ENCODE assay signal across 8 mouse cellular contexts in the genomic region with DNA sequence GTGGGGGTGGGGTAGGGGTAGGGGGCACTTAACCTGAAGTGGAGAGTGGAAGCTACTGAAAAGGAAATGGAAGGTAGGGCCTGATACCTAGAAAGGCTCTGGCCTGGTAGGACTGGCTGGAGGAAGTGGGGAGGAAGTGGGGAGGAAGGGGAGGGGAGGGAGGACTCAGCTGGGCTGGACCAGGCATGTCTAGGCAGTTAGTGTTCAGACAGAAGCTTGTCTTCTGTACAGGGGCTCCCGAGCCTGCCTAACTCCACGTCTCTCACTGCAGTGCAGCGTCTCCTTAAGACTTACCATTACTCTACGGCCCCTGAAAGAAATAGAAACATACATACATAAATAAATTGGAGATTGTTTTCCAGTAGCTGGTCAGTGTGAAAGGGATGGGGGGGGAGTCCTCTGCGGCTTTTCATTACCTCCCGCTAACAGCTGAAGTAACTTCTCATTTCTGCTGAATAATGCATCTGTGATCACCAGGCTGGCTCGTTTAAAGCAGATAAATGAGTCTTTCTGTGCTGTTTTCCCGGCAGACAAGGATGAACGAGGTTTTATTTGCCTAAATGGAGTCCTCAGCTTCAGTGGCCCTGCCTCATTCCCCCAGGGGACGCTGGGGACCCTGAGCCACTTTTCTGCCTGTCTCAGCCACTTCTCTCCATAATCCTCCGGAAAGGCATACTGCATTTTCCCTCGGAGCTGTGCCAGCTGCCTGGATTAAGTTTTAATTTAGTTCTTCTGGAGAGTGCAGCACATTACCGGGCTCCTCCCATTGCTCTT. TPM values are rescaled to one million over a fixed set of nuclear protein-coding genes. Genes with fewer than 3 reads are reported as not detected.
DNase-seq lines count a peak whose midpoint lies in the region; ATAC-seq and TF ChIP-seq lines count a peak whose summit lies in the region.

No protein-coding gene starts in this region.

- peak; percentile 48 for DNase-seq in embryo, embryonic 10.5 days (ENCODE audit: low spot score)
- DNase-seq in embryo, embryonic 9.5 days (ENCODE audit: extremely low spot score): no peak
- DNase-seq in liver, embryonic 13.5 days: no peak
- no peak for DNase-seq in stomach, postnatal 0 days (ENCODE audit: low spot score)
- DNase-seq in cerebellum, adult 11 months: no peak
- no peak for DNase-seq in urinary bladder, postnatal 36 days (ENCODE audit: low spot score in 2 of 2)

- no peak overlapping the region; the same call in 1 of the 2 replicates for H3K4me2 ChIP-seq in hindbrain, embryonic 12.5 days (replicated peaks)
- peak overlapping the region; percentile 30 for H3K4me2 ChIP-seq in liver, embryonic 13.5 days
- peak overlapping the region; percentile 38; the same call in 1 of the 2 replicates for H3K4me2 ChIP-seq in stomach, postnatal 0 days (replicated peaks; ENCODE audit: low read depth)

- peak overlapping the region; percentile 46 for H3K9ac ChIP-seq in ES-Bruce4 (ENCODE audit: low read depth, poor library complexity, severe bottlenecking)
- H3K9ac ChIP-seq in hindbrain, embryonic 12.5 days: no peak overlapping the region
- H3K9ac ChIP-seq in liver, embryonic 13.5 days: no peak overlapping the region
- no peak overlapping the region for H3K9ac ChIP-seq in stomach, postnatal 0 days (ENCODE audit: low read length)

- WGBS in hindbrain, embryonic 12.5 days: 27% methylated on average over 13 of the region's 13 CpGs
- WGBS in liver, embryonic 13.5 days (ENCODE audit: insufficient replicate concordance): 11% methylated on average over 13 of the region's 13 CpGs
- 23% methylated on average over 13 of the region's 13 CpGs for WGBS in stomach, postnatal 0 days

- no peak for TF ChIP-seq CTCF in ES-Bruce4 (IDR thresholded peaks at IDR 0.05; ENCODE audit: low read depth, low read length)
- TF ChIP-seq CTCF in stomach, postnatal 0 days (IDR thresholded peaks at IDR 0.05; ENCODE audit: low read depth): no peak

- 0 out of 2 replicates have a peak, but pooled peaks have one; percentile 25 for TF ChIP-seq EP300 in ES-Bruce4 (IDR thresholded peaks at IDR 0.05; ENCODE audit: insufficient read depth, low read depth, low read length)
- no peak for TF ChIP-seq EP300 in stomach, postnatal 0 days (optimal IDR thresholded peaks at IDR 0.05)

- TF ChIP-seq POLR2A in ES-Bruce4 (IDR thresholded peaks at IDR 0.05; ENCODE audit: insufficient read depth, low read length): no peak

- H3K36me3 ChIP-seq in ES-Bruce4 (ENCODE audit: control insufficient read depth, insufficient read depth, low read length, poor library complexity, severe bottlenecking): no peaks in the 10 kb centered on the region
- no peaks in the 10 kb centered on the region for H3K36me3 ChIP-seq in hindbrain, embryonic 12.5 days
- H3K36me3 ChIP-seq in liver, embryonic 13.5 days: no peaks in the 10 kb centered on the region
- H3K36me3 ChIP-seq in stomach, postnatal 0 days (ENCODE audit: control insufficient read depth, insufficient read depth, low read length): no peaks in the 10 kb centered on the region

- peak; percentile 77 for ATAC-seq in hindbrain, embryonic 12.5 days (ENCODE audit: low FRiP score)
- ATAC-seq in liver, embryonic 13.5 days (ENCODE audit: low read depth): 0 out of 2 replicates have a peak, but pooled peaks have one; percentile 37
- ATAC-seq in stomach, postnatal 0 days (ENCODE audit: low FRiP score, low TSS enrichment): no peak

- H3K27ac ChIP-seq in ES-Bruce4 (ENCODE audit: insufficient read depth, low read length): no peak overlapping the region
- peak overlapping the region; percentile 56 for H3K27ac ChIP-seq in hindbrain, embryonic 12.5 days
- no peak overlapping the region for H3K27ac ChIP-seq in liver, embryonic 13.5 days
- no peak overlapping the region for H3K27ac ChIP-seq in stomach, postnatal 0 days (replicated peaks)

- H3K4me3 ChIP-seq in ES-Bruce4 (ENCODE audit: low read depth, low read length): no peak overlapping the region
- H3K4me3 ChIP-seq in hindbrain, embryonic 12.5 days: no peak overlapping the region
- no peak overlapping the region for H3K4me3 ChIP-seq in liver, embryonic 13.5 days (replicated peaks)
- no peak overlapping the region for H3K4me3 ChIP-seq in stomach, postnatal 0 days (ENCODE audit: low read depth, low read length)

- H3K27me3 ChIP-seq in ES-Bruce4 (ENCODE audit: control insufficient read depth, insufficient read depth, low read length, poor library complexity, severe bottlenecking): no peaks in the 10 kb centered on the region
- 0 out of 2 replicates have a peak, but pooled peaks cover 5% of the 10 kb centered on the region for H3K27me3 ChIP-seq in hindbrain, embryonic 12.5 days
- no peaks in the 10 kb centered on the region for H3K27me3 ChIP-seq in liver, embryonic 13.5 days
- no peaks in the 10 kb centered on the region for H3K27me3 ChIP-seq in stomach, postnatal 0 days (ENCODE audit: control insufficient read depth, insufficient read depth, low read length)

- H3K4me1 ChIP-seq in ES-Bruce4 (ENCODE audit: control insufficient read depth, insufficient read depth, low read length): peaks cover 1% of the 10 kb centered on the region
- peaks cover 31% of the 10 kb centered on the region for H3K4me1 ChIP-seq in hindbrain, embryonic 12.5 days
- peaks cover 17% of the 10 kb centered on the region; the same call in 1 of the 2 replicates for H3K4me1 ChIP-seq in liver, embryonic 13.5 days (replicated peaks)
- H3K4me1 ChIP-seq in stomach, postnatal 0 days (replicated peaks; ENCODE audit: control insufficient read depth, insufficient read depth): no peaks in the 10 kb centered on the region

- H3K9me3 ChIP-seq in ES-Bruce4 (replicated peaks; ENCODE audit: control insufficient read depth, insufficient read depth, low read length, poor library complexity, severe bottlenecking): no peaks in the 10 kb centered on the region
- H3K9me3 ChIP-seq in hindbrain, embryonic 12.5 days (replicated peaks): no peaks in the 10 kb centered on the region
- no peaks in the 10 kb centered on the region for H3K9me3 ChIP-seq in liver, embryonic 13.5 days (replicated peaks)
- H3K9me3 ChIP-seq in stomach, postnatal 0 days (ENCODE audit: control insufficient read depth, low read length): no peaks in the 10 kb centered on the region

RNA-seq across cellular contexts. Expression of gene Bfsp2, which starts 6.1 kb away (rescaled TPM):
- not detected in 2 replicates for polyA plus RNA-seq in ES-Bruce4 (2011; ENCODE audit: insufficient read depth, insufficient read length, low read depth, missing spikeins)
- polyA plus RNA-seq in hindbrain, embryonic 12.5 days (2016; fragmentation: Nextera tagmentation; extraction: Ambion mirVana): 2.1 and 2.2 TPM in 2 replicates
- polyA plus RNA-seq in liver, embryonic 13.5 days (2015; fragmentation: Nextera tagmentation; extraction: Ambion mirVana): 0.57 and 0.65 TPM in 2 replicates
- polyA plus RNA-seq in stomach, postnatal 0 days (2015; fragmentation: Nextera tagmentation; extraction: Ambion mirVana): 0.28 and 0.40 TPM in 2 replicates
